Comparison of ENCODE assay signal across 13 mouse cellular contexts in the genomic region with DNA sequence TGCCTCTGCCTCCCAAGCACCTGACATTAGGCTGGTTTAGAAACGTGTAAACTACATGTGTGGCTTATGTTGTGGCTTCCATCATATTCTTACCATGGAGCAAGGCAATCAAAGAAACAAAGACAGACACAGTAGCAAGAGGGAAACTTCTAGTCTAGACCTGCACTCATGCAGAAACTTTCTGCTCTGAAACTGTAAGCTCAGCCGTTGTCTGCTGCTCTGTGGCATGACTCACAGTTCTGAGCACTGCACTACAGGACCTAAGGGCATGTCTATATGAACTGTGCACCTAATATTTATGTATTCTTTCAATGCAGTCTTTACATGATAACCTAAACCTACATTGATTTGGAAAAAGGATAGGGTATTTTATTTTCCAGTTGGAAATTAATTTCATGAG.
"Had no signal": no experiment of that assay in that cellular context is flagged by ENCODE, and none has a peak within 500 bp of the region (broad histone marks: within the 10 kb centered on the region; RNA-seq: fewer than 3 reads in every experiment).

No protein-coding gene starts in this region.

- H3K36me3 ChIP-seq: liver, embryonic 13.5 days; neural tube, embryonic 15.5 days had no signal

- H3K27me3 ChIP-seq: liver, embryonic 13.5 days; neural tube, embryonic 15.5 days had no signal

- ATAC-seq: midbrain, embryonic 16.5 days had no signal

- H3K4me3 ChIP-seq: left cerebral cortex, adult 2 months; liver, embryonic 13.5 days; neural tube, embryonic 15.5 days had no signal

- H3K9ac ChIP-seq: liver, embryonic 13.5 days; neural tube, embryonic 15.5 days had no signal

- H3K27ac ChIP-seq: left cerebral cortex, adult 2 months; liver, embryonic 13.5 days; neural tube, embryonic 15.5 days had no signal

- DNase-seq: kidney, adult 18-20 months; kidney, postnatal 10 days; kidney, postnatal 4 days; liver; liver, embryonic 13.5 days; lung, adult 18-20 months; lung, postnatal 36 days; right cerebral cortex, adult 18-20 months; right cerebral cortex, postnatal 25 days; thymus, postnatal 4 days had no signal

- H3K4me2 ChIP-seq: liver, embryonic 13.5 days; neural tube, embryonic 15.5 days had no signal

- H3K9me3 ChIP-seq: liver, embryonic 13.5 days; neural tube, embryonic 15.5 days had no signal
